Mouse (Mus musculus): ENCODE results near the gene 1110002E22Rik. TPM values are rescaled to one million over a fixed set of nuclear protein-coding genes. Genes with fewer than 3 reads are reported as not detected.

The 1110002E22Rik gene
- polyA plus RNA-seq (2015; fragmentation: Nextera tagmentation; extraction: Ambion mirVana): 0.06 and 0.08 TPM in 2 replicates

GRCm38 (mm10) chr3:138064732-138065645 is at the start of gene 1110002E22Rik:
TSS of gene 1110002E22Rik (plus strand) at chr3:138065052.
- no peak within 1 kb of the TSS; the same call in 1 of the 2 replicates for H3K9ac ChIP-seq (ENCODE audit: low read depth, low read length)
- no peaks in the 10 kb centered on the region for H3K36me3 ChIP-seq (ENCODE audit: control insufficient read depth, insufficient read depth, low read length)
- H3K4me1 ChIP-seq (ENCODE audit: control insufficient read depth, insufficient read depth, low read length): peaks cover 4% of the 10 kb centered on the region; the same call in 1 of the 2 replicates
- ATAC-seq: peak; percentile 33; the same call in 1 of the 2 replicates
- no peaks in the 10 kb centered on the region for H3K27me3 ChIP-seq (ENCODE audit: control insufficient read depth, insufficient read depth, low read depth, low read length)
- no peak within 1 kb of the TSS for H3K4me2 ChIP-seq (ENCODE audit: low read length)
- H3K9me3 ChIP-seq (replicated peaks; ENCODE audit: control insufficient read depth, low read length, poor library complexity, severe bottlenecking): no peaks in the 10 kb centered on the region
- H3K4me3 ChIP-seq (ENCODE audit: low read depth, low read length): no peak within 1 kb of the TSS
- H3K27ac ChIP-seq (ENCODE audit: low read length): no peak within 1 kb of the TSS
- 73% methylated on average over 33 of the region's 33 CpGs for WGBS

- Histone ChIP-seq H3K4me1 (ENCODE audit: control insufficient read depth, insufficient read depth, low read length) (no peaks in the 10 kb centered on the region), H3K27ac (ENCODE audit: low read length) (peak overlapping the region; percentile 38; the same call in 1 of the 2 replicates), H3K27me3 (ENCODE audit: control insufficient read depth, insufficient read depth, low read depth, low read length) (no peaks in the 10 kb centered on the region), H3K4me2 (ENCODE audit: low read length) (peak overlapping the region; percentile 31), H3K9ac (ENCODE audit: low read depth, low read length) (peak overlapping the region; percentile 8; the same call in 1 of the 2 replicates), H3K36me3 (ENCODE audit: control insufficient read depth, insufficient read depth, low read length) (no peaks in the 10 kb centered on the region), H3K4me3 (ENCODE audit: low read depth, low read length) (peak overlapping the region; percentile 5; the same call in 1 of the 2 replicates), H3K9me3 (replicated peaks; ENCODE audit: control insufficient read depth, low read length, poor library complexity, severe bottlenecking) (no peaks in the 10 kb centered on the region)
- WGBS: 56% methylated on average over 12 of the region's 12 CpGs
- peak; percentile 82 for ATAC-seq
Observed at GRCm38 (mm10) chr3:138016810-138017209, 48.0 kb upstream of the 1110002E22Rik start.

- WGBS: 82% methylated on average over 4 of the region's 4 CpGs
- H3K27ac ChIP-seq (ENCODE audit: low read length): no peak overlapping the region
- H3K36me3 ChIP-seq (ENCODE audit: control insufficient read depth, insufficient read depth, low read length): no peaks in the 10 kb centered on the region
- H3K9ac ChIP-seq (ENCODE audit: low read depth, low read length): no peak overlapping the region
- no peaks in the 10 kb centered on the region for H3K4me1 ChIP-seq (ENCODE audit: control insufficient read depth, insufficient read depth, low read length)
- H3K4me3 ChIP-seq (ENCODE audit: low read depth, low read length): no peak overlapping the region
- H3K9me3 ChIP-seq (replicated peaks; ENCODE audit: control insufficient read depth, low read length, poor library complexity, severe bottlenecking): no peaks in the 10 kb centered on the region
- no peak; the same call in 1 of the 2 replicates for ATAC-seq
- H3K4me2 ChIP-seq (ENCODE audit: low read length): no peak overlapping the region
- H3K27me3 ChIP-seq (ENCODE audit: control insufficient read depth, insufficient read depth, low read depth, low read length): no peaks in the 10 kb centered on the region
Observed at GRCm38 (mm10) chr3:138022003-138022402, 42.8 kb upstream of the 1110002E22Rik start.

DNA sequence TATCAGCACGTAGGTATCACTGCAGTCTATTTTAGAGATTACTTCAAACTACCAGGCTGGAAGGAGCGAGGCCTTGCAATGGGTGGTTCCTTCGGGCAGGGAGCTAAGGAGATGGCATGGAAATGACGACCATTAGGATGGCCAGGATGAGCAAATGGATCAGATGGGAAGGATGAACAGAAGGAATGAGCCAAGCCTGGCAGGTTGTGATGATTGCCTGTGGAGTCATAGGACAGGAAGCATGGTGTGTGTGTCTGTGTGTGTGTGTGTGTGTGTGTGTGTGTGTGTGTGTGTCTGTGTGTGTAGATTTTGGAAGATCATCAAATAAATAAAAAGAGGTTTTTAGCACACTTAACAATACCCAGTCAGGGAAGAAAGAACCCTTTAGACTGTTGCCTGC is 42.2 kb upstream of the 1110002E22Rik start:
- H3K36me3 ChIP-seq (ENCODE audit: control insufficient read depth, insufficient read depth, low read length): no peaks in the 10 kb centered on the region
- no peak for ATAC-seq
- H3K9me3 ChIP-seq (replicated peaks; ENCODE audit: control insufficient read depth, low read length, poor library complexity, severe bottlenecking): no peaks in the 10 kb centered on the region
- no peak overlapping the region for H3K4me3 ChIP-seq (ENCODE audit: low read depth, low read length)
- no peaks in the 10 kb centered on the region for H3K27me3 ChIP-seq (ENCODE audit: control insufficient read depth, insufficient read depth, low read depth, low read length)
- no peaks in the 10 kb centered on the region for H3K4me1 ChIP-seq (ENCODE audit: control insufficient read depth, insufficient read depth, low read length)
- 75% methylated on average over 4 of the region's 4 CpGs for WGBS
- H3K4me2 ChIP-seq (ENCODE audit: low read length): no peak overlapping the region
- H3K9ac ChIP-seq (ENCODE audit: low read depth, low read length): no peak overlapping the region
- no peak overlapping the region for H3K27ac ChIP-seq (ENCODE audit: low read length)

DNA sequence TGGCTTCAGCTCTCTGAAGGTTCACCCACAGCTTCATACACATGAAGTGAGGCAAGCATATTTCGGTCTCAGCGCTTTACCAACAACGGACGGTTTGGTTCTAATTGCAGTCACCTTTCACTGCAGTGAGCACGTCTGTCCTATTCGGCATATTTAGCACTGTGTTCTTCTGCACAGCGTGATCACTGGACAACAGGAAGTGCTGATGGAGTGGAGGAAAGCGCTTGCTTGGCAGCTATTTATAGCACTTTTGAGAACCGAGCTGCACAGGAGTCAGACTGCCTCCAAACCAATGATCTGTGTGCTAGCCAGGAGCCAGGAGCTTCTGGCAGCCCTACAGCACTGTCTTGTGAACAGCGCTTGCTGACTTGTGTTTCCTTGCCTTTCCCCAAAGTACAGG is 38.6 kb upstream of the 1110002E22Rik start:
- H3K4me1 ChIP-seq (ENCODE audit: control insufficient read depth, insufficient read depth, low read length): no peaks in the 10 kb centered on the region

GRCm38 (mm10) chr3:138027575-138028362 is 37.1 kb upstream of the 1110002E22Rik start:
- no peaks in the 10 kb centered on the region for H3K27me3 ChIP-seq (ENCODE audit: control insufficient read depth, insufficient read depth, low read depth, low read length)
- WGBS: 80% methylated on average over 5 of the region's 5 CpGs
- no peak overlapping the region for H3K4me3 ChIP-seq (ENCODE audit: low read depth, low read length)
- no peaks in the 10 kb centered on the region for H3K36me3 ChIP-seq (ENCODE audit: control insufficient read depth, insufficient read depth, low read length)
- H3K9me3 ChIP-seq (replicated peaks; ENCODE audit: control insufficient read depth, low read length, poor library complexity, severe bottlenecking): no peaks in the 10 kb centered on the region
- ATAC-seq: no peak
- no peak overlapping the region for H3K27ac ChIP-seq (ENCODE audit: low read length)
- H3K9ac ChIP-seq (ENCODE audit: low read depth, low read length): no peak overlapping the region
- H3K4me1 ChIP-seq (ENCODE audit: control insufficient read depth, insufficient read depth, low read length): no peaks in the 10 kb centered on the region
- no peak overlapping the region for H3K4me2 ChIP-seq (ENCODE audit: low read length)

More for the DNA sequence above, 38.6 kb upstream of the 1110002E22Rik start:
- Histone ChIP-seq H3K4me3 (ENCODE audit: low read depth, low read length) (no peak overlapping the region), H3K27me3 (ENCODE audit: control insufficient read depth, insufficient read depth, low read depth, low read length) (no peaks in the 10 kb centered on the region), H3K27ac (ENCODE audit: low read length) (no peak overlapping the region), H3K9me3 (replicated peaks; ENCODE audit: control insufficient read depth, low read length, poor library complexity, severe bottlenecking) (no peaks in the 10 kb centered on the region), H3K4me2 (ENCODE audit: low read length) (no peak overlapping the region), H3K36me3 (ENCODE audit: control insufficient read depth, insufficient read depth, low read length) (no peaks in the 10 kb centered on the region), H3K9ac (ENCODE audit: low read depth, low read length) (no peak overlapping the region)
- no peak for ATAC-seq
- WGBS: 86% methylated on average over 10 of the region's 10 CpGs

DNA sequence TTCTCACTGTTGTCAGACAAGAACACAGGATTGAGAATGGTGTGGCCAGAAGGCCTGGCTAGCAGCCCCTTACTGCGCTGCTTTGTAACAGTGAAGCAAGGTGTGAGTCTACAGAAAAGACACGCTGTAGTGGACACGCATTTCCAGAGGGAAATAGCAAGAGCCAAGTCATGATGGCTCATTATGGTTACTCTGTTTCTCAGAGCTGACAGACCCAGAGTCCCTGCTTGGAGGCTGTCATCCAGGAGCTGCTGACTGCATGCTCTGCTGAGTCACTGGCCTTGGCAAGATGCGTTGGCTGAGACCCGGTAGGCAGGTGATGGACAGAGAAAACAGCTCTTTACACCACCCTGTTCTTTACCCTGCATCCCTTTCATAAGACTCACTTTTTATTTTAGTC is 35.5 kb upstream of the 1110002E22Rik start:
- H3K27me3 ChIP-seq (ENCODE audit: control insufficient read depth, insufficient read depth, low read depth, low read length): no peaks in the 10 kb centered on the region
- H3K9ac ChIP-seq (ENCODE audit: low read depth, low read length): no peak overlapping the region
- no peak for ATAC-seq
- H3K4me1 ChIP-seq (ENCODE audit: control insufficient read depth, insufficient read depth, low read length): no peaks in the 10 kb centered on the region
- H3K9me3 ChIP-seq (replicated peaks; ENCODE audit: control insufficient read depth, low read length, poor library complexity, severe bottlenecking): no peaks in the 10 kb centered on the region
- WGBS: 95% methylated on average over 5 of the region's 5 CpGs
- H3K4me2 ChIP-seq (ENCODE audit: low read length): no peak overlapping the region
- no peak overlapping the region for H3K27ac ChIP-seq (ENCODE audit: low read length)
- H3K36me3 ChIP-seq (ENCODE audit: control insufficient read depth, insufficient read depth, low read length): no peaks in the 10 kb centered on the region
- H3K4me3 ChIP-seq (ENCODE audit: low read depth, low read length): no peak overlapping the region

GRCm38 (mm10) chr3:138030563-138030962 is 34.3 kb upstream of the 1110002E22Rik start:
- no peak overlapping the region for H3K27ac ChIP-seq (ENCODE audit: low read length)
- no peaks in the 10 kb centered on the region for H3K4me1 ChIP-seq (ENCODE audit: control insufficient read depth, insufficient read depth, low read length)
- no peak overlapping the region for H3K4me2 ChIP-seq (ENCODE audit: low read length)
- no peaks in the 10 kb centered on the region for H3K9me3 ChIP-seq (replicated peaks; ENCODE audit: control insufficient read depth, low read length, poor library complexity, severe bottlenecking)
- H3K4me3 ChIP-seq (ENCODE audit: low read depth, low read length): no peak overlapping the region
- no peak for ATAC-seq
- H3K36me3 ChIP-seq (ENCODE audit: control insufficient read depth, insufficient read depth, low read length): no peaks in the 10 kb centered on the region
- WGBS: 83% methylated on average over 6 of the region's 6 CpGs
- no peaks in the 10 kb centered on the region for H3K27me3 ChIP-seq (ENCODE audit: control insufficient read depth, insufficient read depth, low read depth, low read length)
- no peak overlapping the region for H3K9ac ChIP-seq (ENCODE audit: low read depth, low read length)
